Mouse (Mus musculus) embryo, embryonic 9.5 days (tissue): ENCODE measurements at regions not wholly inside any gene's neighbourhood (a gene's known extent, or its start where the extent isn't known, plus 50 kb on each side); places are given as distances from the start of the nearest gene placed in this dataset.

Experiments
- DNase-seq: peaks from one replicate; pipeline ENCODE4 v3.0.0-alpha.2; 2017; ENCODE audit errors: extremely low spot score

DNA sequence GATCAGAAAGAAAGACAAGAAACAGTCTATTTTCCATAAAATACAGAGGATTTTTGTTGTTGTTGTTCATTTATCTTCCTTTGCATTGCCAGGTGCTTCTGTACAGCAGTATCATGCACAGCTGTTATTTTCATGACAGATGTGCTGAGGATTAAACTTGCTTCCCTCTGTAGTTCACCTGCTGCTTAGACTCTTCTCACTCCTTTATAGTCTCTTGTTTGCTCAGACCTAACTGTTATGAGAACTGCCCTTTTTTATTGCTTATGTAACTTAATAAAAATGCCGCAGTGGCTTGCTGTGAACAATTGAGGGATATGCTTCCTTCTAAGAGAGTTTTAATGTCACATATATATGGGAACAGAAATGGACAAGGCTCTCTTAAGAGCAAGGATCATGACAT, 467.1 kb downstream of the Adcyap1 start:
- no peak for DNase-seq

DNA sequence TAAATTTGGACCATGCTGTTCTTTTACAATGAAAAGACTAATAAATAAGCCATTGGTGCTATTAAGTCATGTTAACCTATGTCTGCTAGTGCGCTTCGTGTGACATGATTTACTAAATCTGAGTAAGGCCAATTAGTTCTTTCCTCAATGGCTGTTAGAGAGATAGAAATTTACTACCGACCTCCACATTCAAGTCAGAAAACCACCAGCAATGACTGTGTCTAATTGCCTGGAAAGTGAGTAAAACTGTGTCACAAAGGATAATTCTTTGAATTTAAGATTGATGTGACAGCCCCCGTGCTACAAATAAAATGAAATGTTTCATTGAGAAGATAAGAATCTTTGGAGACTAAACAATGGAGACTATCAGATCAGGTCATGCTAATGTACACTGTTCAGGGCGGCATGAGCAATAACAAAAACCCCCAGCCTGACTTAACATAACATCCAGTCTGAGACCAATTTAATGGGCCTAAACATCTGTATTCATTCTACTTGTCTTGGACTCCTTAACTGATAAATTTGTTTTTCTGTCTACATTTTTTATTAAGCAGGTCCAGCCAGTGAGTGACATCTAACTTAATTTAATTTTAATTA, 477.6 kb downstream of the Adcyap1 start:
- DNase-seq: peak; percentile 4

DNA sequence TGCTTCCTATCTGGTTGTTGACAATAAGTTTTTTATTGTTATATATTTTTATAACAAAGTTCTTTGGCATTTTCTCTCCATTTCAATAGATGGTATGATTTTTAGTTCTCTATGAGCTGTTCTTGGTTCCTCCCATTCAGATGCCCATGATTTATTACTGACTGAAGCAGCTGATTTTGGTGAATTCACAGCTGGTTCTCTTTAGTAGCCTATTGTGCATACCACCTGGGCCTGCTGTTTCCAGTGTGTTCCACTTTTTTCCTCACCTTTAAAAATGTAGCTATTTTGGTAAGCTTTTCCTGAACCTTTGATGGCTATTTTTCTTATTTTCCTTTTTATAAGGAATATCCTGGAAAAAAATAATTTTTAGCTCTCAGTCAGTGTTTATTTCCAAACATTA, 501.9 kb downstream of the Adcyap1 start:
- no peak for DNase-seq

DNA sequence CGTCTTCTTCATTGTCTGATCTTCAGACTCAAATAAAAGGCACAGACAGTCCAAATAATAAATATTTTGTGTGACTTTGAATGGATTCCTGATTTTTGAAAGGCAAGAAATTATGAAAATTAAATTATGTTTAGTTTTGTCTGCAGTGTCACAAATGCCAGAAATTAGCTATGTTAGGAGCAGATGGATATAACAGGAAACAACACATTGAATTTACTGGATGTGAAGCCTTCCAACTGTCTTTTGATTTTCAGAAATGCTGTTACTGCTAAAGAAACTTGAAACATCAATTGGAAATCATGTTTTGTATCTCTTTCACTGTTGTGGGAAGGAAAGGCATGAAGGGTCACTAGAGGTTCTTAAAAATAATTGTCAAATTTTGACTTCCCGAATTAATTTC, 518.8 kb downstream of the Adcyap1 start:
- no peak for DNase-seq

DNA sequence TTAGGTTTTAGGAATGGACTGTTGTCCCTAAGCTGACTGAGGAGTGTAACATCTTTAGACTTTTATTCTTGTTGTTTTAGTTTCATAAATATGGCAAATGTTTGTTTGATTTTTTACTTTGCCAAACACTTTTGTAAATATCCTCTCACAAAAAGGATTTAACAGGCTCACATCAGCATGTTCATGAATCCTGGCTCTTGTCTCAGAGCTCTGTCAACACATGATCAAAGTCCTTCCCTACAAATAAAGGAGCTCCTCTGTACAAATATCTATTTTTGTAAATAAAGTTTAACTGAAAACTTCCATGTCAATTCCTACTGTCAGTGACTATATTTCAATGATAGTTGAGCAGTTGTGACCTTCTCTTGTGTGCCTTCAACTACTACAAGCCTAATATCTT, 542.5 kb downstream of the Adcyap1 start:
- no peak for DNase-seq

DNA sequence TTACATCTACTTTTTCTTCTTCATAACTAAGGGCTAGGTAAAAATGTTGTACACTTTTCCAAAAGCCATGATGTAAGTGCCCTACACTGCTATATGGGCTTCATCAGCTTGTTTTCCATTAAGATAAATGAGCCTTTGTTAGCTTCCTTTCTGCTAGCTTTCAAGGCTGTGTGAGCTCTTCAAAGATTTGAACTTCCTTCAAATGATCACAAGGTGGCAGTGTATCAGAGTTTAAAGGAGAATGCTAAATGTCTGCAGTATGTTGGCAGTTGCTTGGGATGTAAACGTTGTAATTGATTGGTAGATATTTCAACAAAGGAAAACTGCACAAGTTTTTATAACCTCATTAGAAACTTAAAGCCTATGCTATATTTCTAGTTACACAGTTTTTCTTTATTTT, 563.5 kb downstream of the Adcyap1 start:
- DNase-seq: peak; percentile 12
